Mouse (Mus musculus) midbrain, embryonic 16.5 days (tissue): ENCODE results near the gene Kat6b. TPM values are rescaled to one million over a fixed set of nuclear protein-coding genes. Genes with fewer than 3 reads are reported as not detected.
A peak's percentile ranks its signal among the peaks of the same experiment; 100 is the strongest.

Source experiments
- ATAC-seq: fragments of 200-750 bp; cut with Nextera tagmentation; 2 replicates; pipeline ENCODE4 v1.8.0; 2017; ENCODE audit warnings: moderate TSS enrichment
- H3K27ac ChIP-seq: fragments of 300-500 bp; sonication (generic); 2 replicates; pipeline ENCODE4 v1.5.1; 2014; ENCODE audit warnings: mild to moderate bottlenecking, low read length, mixed read lengths
- H3K27me3 ChIP-seq: fragments of 300-500 bp; sonication (generic); 2 replicates; pipeline ENCODE4 v1.6.1; 2014; ENCODE audit warnings: low read depth, low read length, mixed read lengths; ENCODE audit not compliant: control insufficient read depth, insufficient read depth
- H3K36me3 ChIP-seq: fragments of 300-500 bp; sonication (generic); 2 replicates; pipeline ENCODE4 v1.6.1; 2014; ENCODE audit warnings: mild to moderate bottlenecking, low read length, moderate library complexity, mixed read lengths; ENCODE audit not compliant: control insufficient read depth, insufficient read depth
- H3K4me1 ChIP-seq: fragments of 300-500 bp; sonication (generic); 2 replicates; pipeline ENCODE4 v1.6.1; 2014; ENCODE audit warnings: mild to moderate bottlenecking, low read length, mixed read lengths; ENCODE audit not compliant: control insufficient read depth, insufficient read depth
- H3K4me2 ChIP-seq: fragments of 300-500 bp; sonication (generic); 2 replicates; pipeline ENCODE4 v1.6.1; 2014; ENCODE audit warnings: mild to moderate bottlenecking, low read length, mixed read lengths
- H3K4me3 ChIP-seq: fragments of 300-500 bp; sonication (generic); 2 replicates; pipeline ENCODE4 v1.5.1; 2014; ENCODE audit warnings: low read depth, mild to moderate bottlenecking, low read length, moderate library complexity, mixed read lengths
- H3K9ac ChIP-seq: fragments of 300-500 bp; sonication (generic); 2 replicates; pipeline ENCODE4 v1.6.1; 2014; ENCODE audit warnings: low read depth, low read length, mixed read lengths
- H3K9me3 ChIP-seq: fragments of 300-500 bp; sonication (generic); replicated peaks from 2 replicates; pipeline ENCODE4 v1.6.1; 2014; ENCODE audit warnings: mild to moderate bottlenecking, low read length, mixed read lengths; ENCODE audit not compliant: control insufficient read depth, poor library complexity, severe bottlenecking
- WGBS: fragments of 180-500 bp; shearing (Covaris S2); extraction: QIAGEN DNeasy Blood & Tissue Kit; methylation state at CpG from one replicate; pipeline ENCODE4 v1.1.7; 2014; 5-methylcytosine and 5-hydroxymethylcytosine counted together
- polyA plus RNA-seq: library from polyadenylated mRNA; unstranded; fragments of >200 nt; fragmentation: Nextera tagmentation; extraction: Ambion mirVana; gene quantifications from 2 replicates; pipeline ENCODE4 v1.2.1, GENCODE M21; 2015

The Kat6b gene
- polyA plus RNA-seq, 1 experiment from 2014 or later, result 17.2 TPM

DNA sequence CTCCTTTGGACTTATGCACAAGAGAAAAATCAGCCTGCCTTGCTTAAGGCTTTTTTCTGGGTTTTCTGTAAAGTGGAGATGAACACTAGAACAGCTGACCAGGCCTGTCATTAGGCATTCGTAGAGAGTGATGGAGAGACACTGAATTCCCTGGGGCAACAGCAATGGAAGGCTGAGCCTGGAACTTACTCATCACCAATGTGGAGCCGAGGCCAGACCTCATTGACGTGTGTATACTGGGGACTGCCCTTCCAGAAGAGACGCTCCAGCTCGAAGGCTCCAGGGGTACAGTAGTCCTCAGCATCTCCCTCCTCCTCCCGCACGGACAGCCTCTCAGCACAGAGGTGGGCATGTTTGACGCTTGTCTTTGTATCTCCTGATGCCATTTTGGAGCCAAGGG lies 221.5 kb downstream of the Kat6b start:
- Histone ChIP-seq H3K27me3 (no peaks in the 10 kb centered on the region), H3K4me2 (no peak overlapping the region), H3K9ac (no peak overlapping the region), H3K9me3 (no peaks in the 10 kb centered on the region), H3K27ac (no peak overlapping the region), H3K36me3 (no peaks in the 10 kb centered on the region), H3K4me3 (no peak overlapping the region), H3K4me1 (0 out of 2 replicates have a peak, but pooled peaks cover 4% of the 10 kb centered on the region)
- WGBS, result 92% methylated on average over 8 of the region's 8 CpGs
- no peak for ATAC-seq

DNA sequence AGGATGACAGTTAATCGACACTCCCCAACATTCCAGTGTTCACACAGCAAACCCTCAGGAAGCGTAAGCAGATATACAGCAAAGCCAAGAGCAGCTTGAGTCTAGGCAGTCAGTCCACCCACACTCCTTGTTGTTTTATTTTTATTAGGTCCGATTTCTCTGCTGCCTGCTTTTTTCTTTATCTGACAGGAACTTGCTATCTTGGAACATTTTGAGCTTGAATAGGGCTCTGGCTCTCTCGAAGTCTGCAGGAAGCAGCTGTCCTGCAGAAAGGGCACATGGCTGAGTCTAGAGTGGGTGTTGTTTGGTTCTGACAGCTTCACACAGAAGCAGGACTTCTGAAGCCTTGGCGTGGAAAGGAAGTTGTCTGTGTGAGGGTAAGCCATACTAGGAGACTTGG lies 222.0 kb downstream of the Kat6b start:
- Histone ChIP-seq H3K9ac (no peak overlapping the region), H3K27me3 (no peaks in the 10 kb centered on the region), H3K27ac (no peak overlapping the region), H3K9me3 (no peaks in the 10 kb centered on the region), H3K4me3 (no peak overlapping the region), H3K4me1 (0 out of 2 replicates have a peak, but pooled peaks cover 4% of the 10 kb centered on the region), H3K36me3 (no peaks in the 10 kb centered on the region), H3K4me2 (no peak overlapping the region)
- no peak for ATAC-seq
- 87% methylated on average over 5 of the region's 5 CpGs for WGBS

DNA sequence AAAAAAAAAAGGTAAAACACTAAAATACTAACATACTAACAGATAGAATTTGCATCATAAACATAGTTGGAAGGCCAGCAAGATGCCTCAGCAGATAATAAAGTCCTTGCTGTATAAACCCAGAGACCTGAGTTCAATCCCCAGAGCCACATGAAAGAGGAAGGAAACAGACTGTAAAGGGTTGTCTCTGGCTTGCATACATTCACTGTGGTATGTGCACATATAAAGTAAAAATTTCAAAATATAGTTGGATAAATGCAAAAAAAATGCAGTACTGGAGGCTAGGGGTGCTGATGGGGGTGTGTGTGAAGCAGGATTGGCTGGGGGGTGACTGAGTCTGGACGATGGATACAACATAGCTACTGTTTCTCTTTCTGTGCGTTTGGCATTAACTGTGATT lies 224.2 kb downstream of the Kat6b start:
- no peak for ATAC-seq
- H3K4me1 ChIP-seq, result 0 out of 2 replicates have a peak, but pooled peaks cover 4% of the 10 kb centered on the region

DNA sequence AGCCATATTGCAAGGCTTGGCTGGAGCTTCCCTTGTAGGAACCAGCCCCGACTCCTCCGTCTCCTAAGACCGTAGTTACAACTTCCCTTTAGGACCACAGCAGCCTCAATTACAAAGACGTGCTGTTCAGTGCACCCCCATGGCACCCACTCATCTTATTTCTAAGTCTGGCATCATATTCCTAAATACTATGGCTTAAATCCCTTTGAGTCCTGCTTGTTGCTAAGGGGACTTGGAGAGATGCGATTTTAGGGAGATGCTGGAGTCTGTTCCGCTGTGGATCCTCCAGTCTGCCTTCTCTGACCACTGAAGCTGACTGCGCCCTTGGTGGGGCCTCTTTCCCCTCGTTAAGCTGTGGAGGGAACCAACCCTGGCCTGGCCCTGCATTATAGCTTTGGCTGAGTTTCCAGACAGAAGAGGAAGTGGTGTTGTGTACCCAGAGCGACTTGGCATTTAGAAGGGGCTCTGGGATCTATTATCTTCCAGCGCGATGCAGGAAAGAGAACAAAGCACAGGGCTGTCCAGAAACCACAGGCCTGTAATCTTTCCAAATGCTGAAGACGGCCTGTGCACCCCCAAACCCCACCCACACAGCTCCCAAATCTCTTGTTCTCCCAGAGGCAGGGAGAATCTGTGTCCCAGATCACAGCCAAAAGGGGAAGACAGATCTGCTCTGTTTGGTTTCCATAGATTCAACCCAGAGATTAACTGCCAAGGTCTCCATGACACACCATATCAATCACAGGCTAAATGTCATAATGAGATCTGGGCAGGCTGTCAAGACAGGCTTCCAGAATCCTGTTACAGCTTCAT lies 225.7 kb downstream of the Kat6b start:
- ATAC-seq, result peak; percentile 75
- 0 out of 2 replicates have a peak, but pooled peaks cover 4% of the 10 kb centered on the region for H3K4me1 ChIP-seq
- H3K27ac ChIP-seq, result peak overlapping the region; percentile 51

More for the DNA sequence above, 224.2 kb downstream of the Kat6b start:
- Histone ChIP-seq H3K4me2 (no peak overlapping the region), H3K9me3 (no peaks in the 10 kb centered on the region), H3K4me3 (no peak overlapping the region), H3K27me3 (no peaks in the 10 kb centered on the region), H3K9ac (no peak overlapping the region), H3K27ac (no peak overlapping the region), H3K36me3 (no peaks in the 10 kb centered on the region)
- WGBS, result 87% methylated on average over 2 of the region's 2 CpGs

DNA sequence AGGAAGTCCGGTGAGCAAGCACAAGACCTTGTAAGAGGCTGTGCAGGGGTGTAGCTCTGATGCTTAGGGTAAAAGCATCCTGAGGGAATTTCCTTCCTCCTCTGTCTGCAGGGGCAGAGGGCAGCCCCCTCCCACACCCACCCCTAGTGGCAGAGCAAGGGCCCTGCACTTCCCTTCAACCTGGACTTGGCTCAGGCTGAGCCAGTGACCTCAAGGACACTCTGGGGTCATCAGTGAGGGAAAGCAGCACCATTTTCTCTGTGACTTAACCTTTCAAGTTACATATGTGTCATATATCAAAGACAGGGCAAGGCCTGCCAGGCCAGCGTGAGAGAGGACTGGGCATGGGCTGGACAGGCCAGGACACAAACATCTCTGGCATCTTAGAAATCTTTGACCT lies 228.3 kb downstream of the Kat6b start:
- Histone ChIP-seq H3K9me3 (no peaks in the 10 kb centered on the region), H3K36me3 (no peaks in the 10 kb centered on the region), H3K27me3 (no peaks in the 10 kb centered on the region), H3K4me1 (0 out of 2 replicates have a peak, but pooled peaks cover 4% of the 10 kb centered on the region), H3K4me2 (no peak overlapping the region), H3K27ac (no peak overlapping the region), H3K9ac (no peak overlapping the region), H3K4me3 (no peak overlapping the region)
- no peak for ATAC-seq
- 59% methylated on average over 2 of the region's 2 CpGs for WGBS

More for the DNA sequence above, 225.7 kb downstream of the Kat6b start:
- no peak overlapping the region for H3K4me3 ChIP-seq
- H3K27me3 ChIP-seq, result no peaks in the 10 kb centered on the region
- H3K4me2 ChIP-seq, result no peak overlapping the region
- H3K9me3 ChIP-seq, result no peaks in the 10 kb centered on the region
- 45% methylated on average over 12 of the region's 12 CpGs for WGBS
- no peak overlapping the region for H3K9ac ChIP-seq
- no peaks in the 10 kb centered on the region for H3K36me3 ChIP-seq

DNA sequence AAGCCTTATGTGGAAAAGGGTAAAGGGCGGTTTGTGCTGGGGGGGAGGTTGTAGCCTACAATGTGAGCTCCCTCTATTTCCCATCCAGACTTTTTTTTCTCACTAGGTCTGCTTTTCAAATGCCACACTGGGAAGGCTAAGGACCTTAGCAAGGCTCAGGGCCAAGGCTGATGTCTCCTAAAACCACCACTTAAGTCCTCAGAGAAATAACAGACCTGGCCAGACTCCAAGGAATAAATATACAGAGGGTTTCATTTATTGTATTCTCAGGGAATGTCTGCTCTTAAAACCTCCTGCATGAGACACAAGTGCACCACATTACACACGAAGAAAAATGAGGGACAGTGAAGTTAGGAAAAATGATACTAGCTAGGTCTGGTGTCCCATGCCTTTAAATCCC lies 230.0 kb downstream of the Kat6b start:
- no peak overlapping the region for H3K4me2 ChIP-seq
- no peak overlapping the region for H3K27ac ChIP-seq
- H3K36me3 ChIP-seq, result no peaks in the 10 kb centered on the region
- no peak for ATAC-seq
- H3K9ac ChIP-seq, result no peak overlapping the region
- 0 out of 2 replicates have a peak, but pooled peaks cover 4% of the 10 kb centered on the region for H3K4me1 ChIP-seq
- WGBS, result 84% methylated on average over 2 of the region's 2 CpGs
- no peaks in the 10 kb centered on the region for H3K27me3 ChIP-seq
- no peak overlapping the region for H3K4me3 ChIP-seq
- no peaks in the 10 kb centered on the region for H3K9me3 ChIP-seq

DNA sequence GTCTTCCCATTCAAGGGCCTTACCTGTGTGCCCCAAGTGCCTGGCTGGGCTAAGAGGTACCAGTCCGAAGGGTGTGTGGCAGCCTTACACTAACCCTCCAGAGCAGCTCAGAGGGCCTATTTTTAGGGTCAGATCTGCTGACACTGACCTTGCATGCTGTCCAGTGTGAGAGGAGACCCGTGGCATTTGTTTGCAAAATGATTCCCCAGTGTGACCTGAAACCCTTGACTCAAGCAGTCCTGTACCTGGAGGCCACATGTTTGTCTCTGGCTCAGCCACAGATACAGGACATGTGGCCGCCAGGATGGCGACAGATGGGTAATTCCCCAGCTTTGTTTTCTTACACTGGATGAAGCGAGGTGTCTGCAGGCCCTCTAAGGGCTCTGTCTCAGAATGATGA lies 233.3 kb downstream of the Kat6b start, which contains the start of gene Dupd1:
Dupd1 (minus strand) TSS at position 91 of the 400 bp plus-strand sequence.
- no peak within 1 kb of the TSS for H3K27ac ChIP-seq
- H3K27me3 ChIP-seq, result no peaks in the 10 kb centered on the region
- no peaks in the 10 kb centered on the region for H3K4me1 ChIP-seq
- H3K36me3 ChIP-seq, result no peaks in the 10 kb centered on the region
- H3K4me2 ChIP-seq, result no peak within 1 kb of the TSS
- H3K9me3 ChIP-seq, result no peaks in the 10 kb centered on the region
- ATAC-seq, result no peak
- no peak within 1 kb of the TSS for H3K9ac ChIP-seq
- 89% methylated on average over 5 of the region's 5 CpGs for WGBS
- H3K4me3 ChIP-seq, result no peak within 1 kb of the TSS

DNA sequence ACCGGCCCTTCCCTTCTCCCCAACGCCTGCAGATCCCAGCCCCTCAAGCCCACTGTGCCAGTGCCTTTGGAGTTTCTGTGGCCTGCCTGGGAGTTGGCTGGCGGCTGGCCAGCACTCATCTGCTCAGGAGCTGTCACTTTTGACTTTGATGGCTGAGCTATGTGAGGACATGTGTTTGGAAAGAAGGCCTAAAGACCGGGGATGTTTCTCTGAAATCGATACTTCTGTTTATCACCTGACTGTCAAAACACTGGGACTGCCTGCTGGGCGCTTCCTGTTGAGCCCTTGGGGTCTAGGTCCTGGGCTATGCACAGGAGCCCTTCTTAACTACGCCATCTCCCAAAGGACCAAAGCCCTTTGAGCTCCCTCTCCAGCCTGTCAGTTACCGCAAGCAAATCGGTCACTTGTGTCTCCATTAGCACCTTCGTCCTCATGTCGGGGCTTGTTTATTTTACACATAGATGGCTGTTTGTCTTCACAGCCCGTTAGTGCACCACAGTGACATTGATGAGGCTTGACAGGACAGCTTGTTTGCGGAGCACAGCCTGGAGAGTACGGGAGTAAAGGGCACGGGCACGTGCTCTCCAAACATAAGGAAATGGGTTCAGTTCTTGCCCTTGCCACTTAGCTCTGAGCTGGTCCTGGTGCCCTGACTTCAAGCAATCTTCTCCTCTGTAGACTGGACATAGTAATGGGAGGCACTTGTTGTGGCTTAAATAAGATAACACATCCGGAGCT lies 238.6 kb downstream of the Kat6b start:
- ATAC-seq, result 0 out of 2 replicates have a peak, but pooled peaks have one; percentile 28
- 49% methylated on average over 17 of the region's 17 CpGs for WGBS

More for the DNA sequence above, 238.6 kb downstream of the Kat6b start:
- Histone ChIP-seq H3K9me3 (no peaks in the 10 kb centered on the region), H3K4me2 (no peak overlapping the region), H3K27me3 (no peaks in the 10 kb centered on the region; the same call in 1 of the 2 replicates), H3K9ac (no peak overlapping the region), H3K27ac (no peak overlapping the region), H3K36me3 (no peaks in the 10 kb centered on the region), H3K4me3 (no peak overlapping the region), H3K4me1 (no peaks in the 10 kb centered on the region)
